In genomic region chr17:48119656-48120055, GRCm38 (mm10) we compare ENCODE assay signal across 8 mouse cellular contexts. TPM values are rescaled to one million over a fixed set of nuclear protein-coding genes. Genes with fewer than 3 reads are reported as not detected.
DNase-seq lines count a peak whose midpoint lies in the region; ATAC-seq and TF ChIP-seq lines count a peak whose summit lies in the region.

No protein-coding gene starts in this region.

- DNase-seq in hindbrain, embryonic 10.5 days (ENCODE audit: low spot score) = peak; percentile 85
- DNase-seq in cerebellum, adult 18-20 months = peak; percentile 59 to 66
- peak; percentile 81 for DNase-seq in forebrain, postnatal 0 days
- peak; percentile 35 for DNase-seq in kidney, adult 11 months
- DNase-seq in limb, embryonic 10.5 days (ENCODE audit: low spot score) = peak; percentile 89
- peak; percentile 77 for DNase-seq in midbrain, postnatal 0 days (ENCODE audit: low spot score)

- H3K27ac ChIP-seq in hindbrain, embryonic 10.5 days = no peak overlapping the region
- H3K27ac ChIP-seq in hindbrain, embryonic 12.5 days = no peak overlapping the region
- H3K27ac ChIP-seq in forebrain, postnatal 0 days (ENCODE audit: low read depth, low read length) = no peak overlapping the region
- H3K27ac ChIP-seq in limb, embryonic 10.5 days = no peak overlapping the region
- no peak overlapping the region for H3K27ac ChIP-seq in midbrain, postnatal 0 days (ENCODE audit: low read depth, low read length)
- H3K27ac ChIP-seq in testis, adult 2 months (ENCODE audit: control insufficient read depth, insufficient read depth, low read depth, low read length) = no peak overlapping the region

- no peak overlapping the region for H3K4me2 ChIP-seq in hindbrain, embryonic 12.5 days (replicated peaks)
- H3K4me2 ChIP-seq in forebrain, postnatal 0 days (ENCODE audit: low read depth) = no peak overlapping the region
- H3K4me2 ChIP-seq in midbrain, postnatal 0 days (ENCODE audit: low read depth, low read length, poor library complexity, severe bottlenecking) = no peak overlapping the region

- TF ChIP-seq CTCF in forebrain, postnatal 0 days (IDR thresholded peaks at IDR 0.05; ENCODE audit: low read depth) = peak; percentile 90
- peak; percentile 94 for TF ChIP-seq CTCF in midbrain, postnatal 0 days (IDR thresholded peaks at IDR 0.05)
- TF ChIP-seq CTCF in testis, adult 2 months (IDR thresholded peaks at IDR 0.05; ENCODE audit: control insufficient read depth, insufficient read depth, insufficient replicate concordance, low read depth, low read length) = peak; percentile 83; the same call in 1 of the 2 replicates

- no peak overlapping the region for H3K4me3 ChIP-seq in hindbrain, embryonic 10.5 days
- H3K4me3 ChIP-seq in hindbrain, embryonic 12.5 days = no peak overlapping the region
- no peak overlapping the region for H3K4me3 ChIP-seq in forebrain, postnatal 0 days (ENCODE audit: low read depth, low read length)
- H3K4me3 ChIP-seq in limb, embryonic 10.5 days = no peak overlapping the region
- no peak overlapping the region for H3K4me3 ChIP-seq in midbrain, postnatal 0 days (ENCODE audit: low read depth, low read length)
- no peak overlapping the region for H3K4me3 ChIP-seq in testis, adult 2 months (ENCODE audit: control insufficient read depth, low read depth, low read length)

- H3K36me3 ChIP-seq in hindbrain, embryonic 10.5 days = no peaks in the 10 kb centered on the region
- no peaks in the 10 kb centered on the region for H3K36me3 ChIP-seq in hindbrain, embryonic 12.5 days
- H3K36me3 ChIP-seq in forebrain, postnatal 0 days (ENCODE audit: insufficient read depth) = no peaks in the 10 kb centered on the region
- no peaks in the 10 kb centered on the region for H3K36me3 ChIP-seq in limb, embryonic 10.5 days
- H3K36me3 ChIP-seq in midbrain, postnatal 0 days (ENCODE audit: insufficient read depth, low read length) = no peaks in the 10 kb centered on the region
- no peaks in the 10 kb centered on the region for H3K36me3 ChIP-seq in testis, adult 2 months (ENCODE audit: control insufficient read depth, insufficient read depth, low read length)

- H3K9me3 ChIP-seq in hindbrain, embryonic 10.5 days = no peaks in the 10 kb centered on the region
- H3K9me3 ChIP-seq in hindbrain, embryonic 12.5 days (replicated peaks) = no peaks in the 10 kb centered on the region
- no peaks in the 10 kb centered on the region for H3K9me3 ChIP-seq in forebrain, postnatal 0 days (ENCODE audit: low read length)
- no peaks in the 10 kb centered on the region for H3K9me3 ChIP-seq in limb, embryonic 10.5 days (replicated peaks)
- no peaks in the 10 kb centered on the region for H3K9me3 ChIP-seq in midbrain, postnatal 0 days (ENCODE audit: low read length)

- H3K9ac ChIP-seq in hindbrain, embryonic 12.5 days = no peak overlapping the region
- no peak overlapping the region for H3K9ac ChIP-seq in forebrain, postnatal 0 days
- H3K9ac ChIP-seq in midbrain, postnatal 0 days (replicated peaks; ENCODE audit: low read length, poor library complexity, severe bottlenecking) = no peak overlapping the region

- 26% methylated on average over 3 of the region's 3 CpGs for WGBS in hindbrain, embryonic 10.5 days
- WGBS in hindbrain, embryonic 12.5 days = 27% methylated on average over 3 of the region's 3 CpGs
- 25% methylated on average over 3 of the region's 3 CpGs for WGBS in forebrain, postnatal 0 days
- WGBS in limb, embryonic 10.5 days = 26% methylated on average over 3 of the region's 3 CpGs
- whole genome bisulfite sequencing in midbrain, postnatal 0 days = 25% methylated on average over 3 of the region's 3 CpGs

- no peaks in the 10 kb centered on the region for H3K4me1 ChIP-seq in hindbrain, embryonic 10.5 days (replicated peaks)
- H3K4me1 ChIP-seq in hindbrain, embryonic 12.5 days = no peaks in the 10 kb centered on the region
- no peaks in the 10 kb centered on the region for H3K4me1 ChIP-seq in forebrain, postnatal 0 days (ENCODE audit: insufficient read depth)
- no peaks in the 10 kb centered on the region for H3K4me1 ChIP-seq in limb, embryonic 10.5 days
- H3K4me1 ChIP-seq in midbrain, postnatal 0 days (ENCODE audit: insufficient read depth, low read length) = no peaks in the 10 kb centered on the region
- H3K4me1 ChIP-seq in testis, adult 2 months (ENCODE audit: control insufficient read depth, insufficient read depth, low read length) = peaks cover 6% of the 10 kb centered on the region

- TF ChIP-seq POLR2A in testis, adult 2 months (IDR thresholded peaks at IDR 0.05; ENCODE audit: control insufficient read depth, low read depth, low read length) = no peak

- H3K27me3 ChIP-seq in hindbrain, embryonic 10.5 days (ENCODE audit: insufficient read depth, poor library complexity, severe bottlenecking) = no peaks in the 10 kb centered on the region
- no peaks in the 10 kb centered on the region for H3K27me3 ChIP-seq in hindbrain, embryonic 12.5 days
- H3K27me3 ChIP-seq in forebrain, postnatal 0 days (ENCODE audit: insufficient read depth, low read length) = no peaks in the 10 kb centered on the region
- no peaks in the 10 kb centered on the region for H3K27me3 ChIP-seq in limb, embryonic 10.5 days (ENCODE audit: low read depth, poor library complexity, severe bottlenecking)
- no peaks in the 10 kb centered on the region for H3K27me3 ChIP-seq in midbrain, postnatal 0 days (ENCODE audit: insufficient read depth, low read length)
- H3K27me3 ChIP-seq in testis, adult 2 months (ENCODE audit: control insufficient read depth, insufficient read depth, low read length) = no peaks in the 10 kb centered on the region

- ATAC-seq in hindbrain, embryonic 12.5 days (ENCODE audit: low FRiP score) = no peak
- peak; percentile 68 for ATAC-seq in forebrain, postnatal 0 days
- 0 out of 2 replicates have a peak, but pooled peaks have one; percentile 16 for ATAC-seq in midbrain, postnatal 0 days (ENCODE audit: low FRiP score)

RNA-seq across cellular contexts. Expression of gene 9830107B12Rik, which starts 26.4 kb away (rescaled TPM):
- polyA plus RNA-seq in hindbrain, embryonic 10.5 days (2016; fragmentation: Nextera tagmentation; extraction: Ambion mirVana) = not detected in 2 replicates
- polyA plus RNA-seq in hindbrain, embryonic 12.5 days (2016; fragmentation: Nextera tagmentation; extraction: Ambion mirVana) = 0.10 TPM in 1 of 2 replicates, not detected in the other
- total RNA-seq in forebrain, postnatal 0 days (2014; rRNA removed) = not detected in 2 replicates
- polyA plus RNA-seq in forebrain, postnatal 0 days (2015; fragmentation: Nextera tagmentation; extraction: Ambion mirVana) = not detected in 2 replicates
- polyA plus RNA-seq in limb, embryonic 10.5 days (2016; fragmentation: Nextera tagmentation; extraction: Ambion mirVana) = not detected in 2 replicates
- not detected in 2 replicates for total RNA-seq in midbrain, postnatal 0 days (2014; rRNA removed)
- polyA plus RNA-seq in midbrain, postnatal 0 days (2015; fragmentation: Nextera tagmentation; extraction: Ambion mirVana) = not detected in 2 replicates
- polyA plus RNA-seq in testis, adult 2 months (2012; rRNA removed) = not detected in 2 replicates

RNA-seq across cellular contexts. Expression of gene 1700067P10Rik, which starts 30.5 kb away (rescaled TPM):
- polyA plus RNA-seq in hindbrain, embryonic 10.5 days (2016; fragmentation: Nextera tagmentation; extraction: Ambion mirVana) = 0.14 and 0.20 TPM in 2 replicates
- 0.26 TPM in 1 of 2 replicates, not detected in the other for polyA plus RNA-seq in hindbrain, embryonic 12.5 days (2016; fragmentation: Nextera tagmentation; extraction: Ambion mirVana)
- total RNA-seq in forebrain, postnatal 0 days (2014; rRNA removed) = not detected in 2 replicates
- not detected in 2 replicates for polyA plus RNA-seq in forebrain, postnatal 0 days (2015; fragmentation: Nextera tagmentation; extraction: Ambion mirVana)
- not detected in 2 replicates for polyA plus RNA-seq in limb, embryonic 10.5 days (2016; fragmentation: Nextera tagmentation; extraction: Ambion mirVana)
- total RNA-seq in midbrain, postnatal 0 days (2014; rRNA removed) = not detected in 2 replicates
- polyA plus RNA-seq in midbrain, postnatal 0 days (2015; fragmentation: Nextera tagmentation; extraction: Ambion mirVana) = not detected in 2 replicates
- 159 and 164 TPM in 2 replicates for polyA plus RNA-seq in testis, adult 2 months (2012; rRNA removed)

RNA-seq across cellular contexts. Expression of gene A530064D06Rik, which starts 47.4 kb away (rescaled TPM):
- polyA plus RNA-seq in hindbrain, embryonic 10.5 days (2016; fragmentation: Nextera tagmentation; extraction: Ambion mirVana) = not detected in 2 replicates
- polyA plus RNA-seq in hindbrain, embryonic 12.5 days (2016; fragmentation: Nextera tagmentation; extraction: Ambion mirVana) = not detected in 2 replicates
- total RNA-seq in forebrain, postnatal 0 days (2014; rRNA removed) = not detected in 2 replicates
- polyA plus RNA-seq in forebrain, postnatal 0 days (2015; fragmentation: Nextera tagmentation; extraction: Ambion mirVana) = not detected in 2 replicates
- polyA plus RNA-seq in limb, embryonic 10.5 days (2016; fragmentation: Nextera tagmentation; extraction: Ambion mirVana) = not detected in 2 replicates
- not detected in 2 replicates for total RNA-seq in midbrain, postnatal 0 days (2014; rRNA removed)
- polyA plus RNA-seq in midbrain, postnatal 0 days (2015; fragmentation: Nextera tagmentation; extraction: Ambion mirVana) = not detected in 2 replicates
- polyA plus RNA-seq in testis, adult 2 months (2012; rRNA removed) = 0.05 and 0.07 TPM in 2 replicates

Comparison
In these comparisons a context has a peak if more than half of its experiments do, and no peak if none do; other contexts are left out.
1. DNase-seq: peak in every context shown above with its lines; median percentile 89 in limb, embryonic 10.5 days; 85 in hindbrain, embryonic 10.5 days; 81 in forebrain, postnatal 0 days; 77 in midbrain, postnatal 0 days; 62 in cerebellum, adult 18-20 months; 35 in kidney, adult 11 months.
2. RNA of gene 1700067P10Rik, which starts 30.5 kb away (polyA plus RNA-seq): 159 to 164 TPM in testis, adult 2 months; 0.26 TPM in hindbrain, embryonic 12.5 days, 0.14 to 0.20 TPM in hindbrain, embryonic 10.5 days, not detected in midbrain, postnatal 0 days, not detected in forebrain, postnatal 0 days and not detected in limb, embryonic 10.5 days; every median in the first group is over 100 times any median in the second.
3. Peak in every context shown above with its lines, with median percentiles within 50 percentile points of each other: CTCF ChIP-seq.